Mouse (Mus musculus) adipocyte (in vitro differentiated cells): ENCODE data around the gene Fhl2.
A peak's percentile ranks its signal among the peaks of the same experiment; 100 is the strongest.

Source experiments
- DNase-seq: peaks from one replicate; pipeline ENCODE4 v3.0.0-alpha.2; 2016; ENCODE audit warnings: low spot score

The Fhl2 gene

GRCm38 (mm10) chr1:43196661-43197241 is at the start of gene Fhl2:
Gene Fhl2 (minus strand): TSS chr1:43196984.
- DNase-seq: no peak

- peak; percentile 63 for DNase-seq
Observed at GRCm38 (mm10) chr1:43245014-43245413, 48.2 kb upstream of the Fhl2 start.

GRCm38 (mm10) chr1:43241208-43241607 is 44.4 kb upstream of the Fhl2 start:
- no peak for DNase-seq

GRCm38 (mm10) chr1:43239796-43240313 is 43.1 kb upstream of the Fhl2 start:
- DNase-seq: no peak

- DNase-seq: no peak
Observed at GRCm38 (mm10) chr1:43238471-43238870, 41.7 kb upstream of the Fhl2 start.

- DNase-seq: peak; percentile 12
Observed at GRCm38 (mm10) chr1:43237360-43238235, 40.8 kb upstream of the Fhl2 start.

- no peak for DNase-seq
Observed at GRCm38 (mm10) chr1:43225531-43226151, 28.9 kb upstream of the Fhl2 start.

- no peak for DNase-seq
Observed at GRCm38 (mm10) chr1:43224943-43225342, 28.2 kb upstream of the Fhl2 start.

- peak; percentile 32 for DNase-seq
Observed at GRCm38 (mm10) chr1:43224171-43224570, 27.4 kb upstream of the Fhl2 start.

- peak; percentile 48 for DNase-seq
Observed at GRCm38 (mm10) chr1:43223097-43223496, 26.3 kb upstream of the Fhl2 start.

GRCm38 (mm10) chr1:43218016-43218680 is 21.4 kb upstream of the Fhl2 start:
- DNase-seq: no peak

GRCm38 (mm10) chr1:43215601-43216000 is 18.8 kb upstream of the Fhl2 start:
- DNase-seq: no peak

GRCm38 (mm10) chr1:43211274-43211673 is 14.5 kb upstream of the Fhl2 start:
- peak; percentile 9 for DNase-seq

- no peak for DNase-seq
Observed at GRCm38 (mm10) chr1:43210285-43210684, 13.5 kb upstream of the Fhl2 start.

GRCm38 (mm10) chr1:43207147-43207546 is 10.4 kb upstream of the Fhl2 start:
- DNase-seq: no peak

- no peak for DNase-seq
Observed at GRCm38 (mm10) chr1:43203282-43203681, 6.5 kb upstream of the Fhl2 start.

GRCm38 (mm10) chr1:43202226-43202625 is 5.4 kb upstream of the Fhl2 start:
- DNase-seq: no peak

- DNase-seq: peak; percentile 10
Observed at GRCm38 (mm10) chr1:43201796-43202195, 5.0 kb upstream of the Fhl2 start.

- DNase-seq: no peak
Observed at GRCm38 (mm10) chr1:43199867-43200240, 3.1 kb upstream of the Fhl2 start.

GRCm38 (mm10) chr1:43199210-43199866 is 2.6 kb upstream of the Fhl2 start:
- no peak for DNase-seq

GRCm38 (mm10) chr1:43196059-43196458 is 725 bp downstream of the Fhl2 start:
- no peak for DNase-seq

- DNase-seq: no peak
Observed at GRCm38 (mm10) chr1:43193423-43193822, 3.4 kb downstream of the Fhl2 start.
